Mouse (Mus musculus) testis, adult 2 months (tissue): ENCODE results near the gene Mbtps1. TPM values are rescaled to one million over a fixed set of nuclear protein-coding genes. Genes with fewer than 3 reads are reported as not detected.

Experiments
- H3K27ac ChIP-seq: fragments of 200-500 bp; 2 replicates; pipeline ENCODE4 v1.5.1; 2012; ENCODE audit warnings: low read depth, low read length; ENCODE audit not compliant: control insufficient read depth, insufficient read depth
- H3K27me3 ChIP-seq: fragments of 200-500 bp; 2 replicates; pipeline ENCODE4 v1.6.1; 2012; ENCODE audit warnings: mild to moderate bottlenecking, low read length, moderate library complexity; ENCODE audit not compliant: control insufficient read depth, insufficient read depth
- H3K36me3 ChIP-seq: fragments of 200-500 bp; 2 replicates; pipeline ENCODE4 v1.6.1; 2012; ENCODE audit warnings: mild to moderate bottlenecking, low read length; ENCODE audit not compliant: control insufficient read depth, insufficient read depth
- H3K4me1 ChIP-seq: fragments of 200-500 bp; 2 replicates; pipeline ENCODE4 v1.6.1; 2012; ENCODE audit warnings: low read length; ENCODE audit not compliant: control insufficient read depth, insufficient read depth
- H3K4me3 ChIP-seq: fragments of 200-500 bp; 2 replicates; pipeline ENCODE4 v1.5.1; 2012; ENCODE audit warnings: low read depth, mild to moderate bottlenecking, low read length, moderate library complexity, mixed read lengths; ENCODE audit not compliant: control insufficient read depth
- CTCF ChIP-seq: fragments of 200-500 bp; IDR thresholded peaks from 2 replicates; pipeline ENCODE4 v1.5.1; 2012; ENCODE audit warnings: low read depth, mild to moderate bottlenecking, inconsistent platforms, low read length, moderate library complexity; ENCODE audit not compliant: control insufficient read depth, insufficient read depth, insufficient replicate concordance
- POLR2A ChIP-seq: fragments of 200-500 bp; IDR thresholded peaks from 2 replicates; pipeline ENCODE4 v1.6.1; 2012; ENCODE audit warnings: low read depth, mild to moderate bottlenecking, inconsistent platforms, low read length, moderate library complexity; ENCODE audit not compliant: control insufficient read depth
- polyA plus RNA-seq: library from polyadenylated mRNA; depleted of rRNA; stranded (reverse); fragments of >200 nt; gene quantifications from 2 replicates; pipeline ENCODE4 v1.2.3, GENCODE M21; 2012

Mbtps1 gene
- polyA plus RNA-seq, 1 experiment = 25.2 TPM

GRCm38 (mm10) chr8:119588844-119589243, 30.3 kb upstream of the Mbtps1 start:
- TF ChIP-seq POLR2A (0 out of 2 replicates have a peak, but pooled peaks have one; percentile 12), CTCF (no peak)
- H3K27me3 ChIP-seq = no peaks in the 10 kb centered on the region
- H3K27ac ChIP-seq = no peak overlapping the region
- peaks cover 4% of the 10 kb centered on the region for H3K36me3 ChIP-seq
- H3K4me3 ChIP-seq = no peak overlapping the region
- no peaks in the 10 kb centered on the region for H3K4me1 ChIP-seq

GRCm38 (mm10) chr8:119588321-119588720, 29.8 kb upstream of the Mbtps1 start:
- Histone ChIP-seq H3K4me1 (no peaks in the 10 kb centered on the region), H3K36me3 (peaks cover 4% of the 10 kb centered on the region), H3K27me3 (no peaks in the 10 kb centered on the region), H3K27ac (no peak overlapping the region), H3K4me3 (no peak overlapping the region)
- TF ChIP-seq CTCF (no peak), POLR2A (no peak)

- Histone ChIP-seq H3K4me1 (no peaks in the 10 kb centered on the region; the same call in 1 of the 2 replicates), H3K27ac (no peak overlapping the region), H3K36me3 (no peaks in the 10 kb centered on the region; the same call in 1 of the 2 replicates), H3K27me3 (no peaks in the 10 kb centered on the region), H3K4me3 (no peak overlapping the region; the same call in none of the 2 replicates)
- TF ChIP-seq POLR2A = no peak
- no peak for TF ChIP-seq CTCF
These were observed 27.4 kb upstream of the Mbtps1 start for GRCm38 (mm10) chr8:119585901-119586300.

GRCm38 (mm10) chr8:119580441-119581161, 22.1 kb upstream of the Mbtps1 start:
- Histone ChIP-seq H3K27ac (no peak overlapping the region), H3K27me3 (no peaks in the 10 kb centered on the region), H3K4me1 (no peaks in the 10 kb centered on the region; the same call in 1 of the 2 replicates), H3K4me3 (no peak overlapping the region), H3K36me3 (peaks cover 2% of the 10 kb centered on the region)
- TF ChIP-seq CTCF (no peak), POLR2A (no peak)

- no peak for TF ChIP-seq CTCF
- no peak for TF ChIP-seq POLR2A
- Histone ChIP-seq H3K27me3 (no peaks in the 10 kb centered on the region), H3K4me3 (no peak overlapping the region), H3K4me1 (peaks cover under 1% of the 10 kb centered on the region; the same call in 1 of the 2 replicates), H3K36me3 (peaks cover 2% of the 10 kb centered on the region), H3K27ac (no peak overlapping the region)
These were observed 20.6 kb upstream of the Mbtps1 start for GRCm38 (mm10) chr8:119579096-119579495.

- H3K27ac ChIP-seq = peak overlapping the region; percentile 98
These were observed 16.8 kb upstream of the Mbtps1 start for GRCm38 (mm10) chr8:119575366-119575726.

GRCm38 (mm10) chr8:119574437-119575365, 16.2 kb upstream of the Mbtps1 start, which contains the start of the genes Hsdl1 and Dnaaf1:
Gene Hsdl1 (minus strand): TSS chr8:119575183.
Gene Dnaaf1 (plus strand): TSS chr8:119575235.
- Histone ChIP-seq H3K4me3 (peak within 1 kb of the TSS; percentile 96), H3K27me3 (no peaks in the 10 kb centered on the region), H3K27ac (peak within 1 kb of the TSS; percentile 98), H3K36me3 (peaks cover 2% of the 10 kb centered on the region), H3K4me1 (peaks cover 8% of the 10 kb centered on the region)
- no peak for TF ChIP-seq CTCF
- TF ChIP-seq POLR2A = peak; percentile 95; the same call in 1 of the 2 replicates

More at GRCm38 (mm10) chr8:119575366-119575726, 16.8 kb upstream of the Mbtps1 start:
- Histone ChIP-seq H3K36me3 (peaks cover 2% of the 10 kb centered on the region), H3K4me1 (peaks cover 8% of the 10 kb centered on the region), H3K27me3 (no peaks in the 10 kb centered on the region), H3K4me3 (peak overlapping the region; percentile 96)
- TF ChIP-seq POLR2A (no peak; the same call in 1 of the 2 replicates), CTCF (no peak)

- Histone ChIP-seq H3K27ac (no peak overlapping the region), H3K4me3 (no peak overlapping the region), H3K27me3 (no peaks in the 10 kb centered on the region), H3K4me1 (peaks cover 8% of the 10 kb centered on the region), H3K36me3 (peaks cover 2% of the 10 kb centered on the region)
- TF ChIP-seq POLR2A (no peak), CTCF (no peak)
These were observed 13.9 kb upstream of the Mbtps1 start for GRCm38 (mm10) chr8:119572411-119572810.
